Mouse (Mus musculus) liver, embryonic 15.5 days (tissue): Measurements from ENCODE around the gene Sgpl1. TPM values are rescaled to one million over a fixed set of nuclear protein-coding genes. Genes with fewer than 3 reads are reported as not detected.
"Not testable (repeated sequence)": the region's sequence is repeated elsewhere in the genome, so short reads cannot be mapped to it uniquely, and the experiment has no call there.

ENCODE experiments used
- ATAC-seq: fragments of 200-750 bp; cut with Nextera tagmentation; 2 replicates; pipeline ENCODE4 v1.8.0; 2017; ENCODE audit warnings: moderate number of reproducible peaks, mild to moderate bottlenecking, moderate library complexity; ENCODE audit not compliant: insufficient read depth
- H3K27ac ChIP-seq: fragments of 300-500 bp; sonication (generic); replicated peaks from 2 replicates; pipeline ENCODE4 v1.5.1; 2015; ENCODE audit warnings: mild to moderate bottlenecking, inconsistent platforms
- H3K27me3 ChIP-seq: fragments of 300-500 bp; sonication (generic); 2 replicates; pipeline ENCODE4 v1.6.1; 2015; ENCODE audit warnings: mild to moderate bottlenecking, inconsistent platforms
- H3K36me3 ChIP-seq: fragments of 300-500 bp; sonication (generic); replicated peaks from 2 replicates; pipeline ENCODE4 v1.6.1; 2015; ENCODE audit warnings: moderate library complexity, mild to moderate bottlenecking, inconsistent platforms
- H3K4me1 ChIP-seq: fragments of 300-500 bp; sonication (generic); replicated peaks from 2 replicates; pipeline ENCODE4 v1.6.1; 2015; ENCODE audit warnings: inconsistent platforms
- H3K4me2 ChIP-seq: fragments of 300-500 bp; sonication (generic); 2 replicates; pipeline ENCODE4 v1.6.1; 2015; ENCODE audit warnings: moderate library complexity, mild to moderate bottlenecking, inconsistent platforms
- H3K4me3 ChIP-seq: fragments of 300-500 bp; sonication (generic); replicated peaks from 2 replicates; pipeline ENCODE4 v1.5.1; 2015; ENCODE audit warnings: mild to moderate bottlenecking, inconsistent platforms
- H3K9ac ChIP-seq: fragments of 300-500 bp; sonication (generic); 2 replicates; pipeline ENCODE4 v1.6.1; 2015; ENCODE audit warnings: moderate library complexity, mild to moderate bottlenecking, inconsistent platforms
- H3K9me3 ChIP-seq: fragments of 300-500 bp; sonication (generic); replicated peaks from 2 replicates; pipeline ENCODE4 v1.6.1; 2016; ENCODE audit warnings: inconsistent platforms
- WGBS: fragments of 180-500 bp; shearing (Covaris S2); methylation state at CpG from one replicate; pipeline ENCODE4 v1.1.7; 2015; ENCODE audit warnings: mixed read lengths; ENCODE audit not compliant: insufficient replicate concordance; 5-methylcytosine and 5-hydroxymethylcytosine counted together
- polyA plus RNA-seq: library from polyadenylated mRNA; unstranded; fragments of >200 nt; fragmentation: Nextera tagmentation; extraction: Ambion mirVana; gene quantifications from 2 replicates; pipeline ENCODE4 v1.2.1, GENCODE M21; 2015

Sgpl1 gene
- polyA plus RNA-seq, 1 experiment from 2014 or later, result 17.8 TPM

DNA sequence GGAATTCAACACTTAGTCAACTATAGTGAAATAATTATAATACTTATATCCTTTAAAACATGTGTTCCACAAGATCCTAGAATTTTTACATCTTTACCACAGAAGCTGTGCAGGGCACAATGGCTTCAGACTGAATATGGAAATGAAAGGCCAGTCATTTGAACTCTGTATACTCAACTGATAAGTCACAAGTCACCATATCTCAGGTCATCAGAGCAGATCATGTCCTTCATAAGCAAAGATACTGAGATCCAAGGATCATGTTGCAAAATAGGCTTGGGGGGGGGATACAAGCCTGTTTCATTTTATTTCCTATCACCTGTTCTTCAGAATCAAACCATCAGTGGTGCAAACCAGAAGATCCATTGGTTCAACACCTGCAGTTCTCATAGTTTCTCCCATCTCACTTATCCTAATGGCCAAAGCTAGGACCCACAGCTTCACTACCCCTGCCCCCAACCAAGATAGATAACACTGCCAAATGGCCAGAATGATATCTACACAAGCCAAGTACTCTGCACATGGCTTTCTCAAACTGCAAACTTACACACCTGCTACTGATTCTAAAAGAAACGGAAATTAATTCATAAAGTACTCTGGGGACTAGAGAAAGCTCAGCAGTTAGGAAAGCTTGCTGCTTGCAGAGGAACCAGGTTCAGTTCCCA, 18.7 kb downstream of the Sgpl1 start:
- Histone ChIP-seq H3K4me3 (no peak overlapping the region), H3K4me1 (peaks cover 29% of the 10 kb centered on the region), H3K36me3 (no peaks in the 10 kb centered on the region), H3K27ac (peak overlapping the region; percentile 22), H3K27me3 (no peaks in the 10 kb centered on the region), H3K4me2 (no peak overlapping the region), H3K9me3 (no peaks in the 10 kb centered on the region), H3K9ac (no peak overlapping the region)
- peak; percentile 33; the same call in 1 of the 2 replicates for ATAC-seq
- 57% methylated on average over 1 of the region's 1 CpGs for WGBS

- Histone ChIP-seq H3K4me1 (peaks cover 60% of the 10 kb centered on the region), H3K9ac (no peak overlapping the region), H3K27me3 (no peaks in the 10 kb centered on the region), H3K27ac (peak overlapping the region; percentile 93), H3K4me2 (peak overlapping the region; percentile 48), H3K4me3 (no peak overlapping the region), H3K9me3 (no peaks in the 10 kb centered on the region), H3K36me3 (peaks cover 5% of the 10 kb centered on the region; the same call in 1 of the 2 replicates)
- 34% methylated on average over 2 of the region's 2 CpGs for WGBS
- ATAC-seq, result no peak
Observed at GRCm38 (mm10) chr10:61124462-61124861, 23.0 kb downstream of the Sgpl1 start.

- Histone ChIP-seq H3K4me3 (peak overlapping the region; percentile 23), H3K9me3 (no peaks in the 10 kb centered on the region), H3K27me3 (no peaks in the 10 kb centered on the region), H3K36me3 (peaks cover 9% of the 10 kb centered on the region), H3K9ac (no peak overlapping the region; the same call in 1 of the 2 replicates), H3K27ac (peak overlapping the region; percentile 93), H3K4me2 (peak overlapping the region; percentile 48), H3K4me1 (peaks cover 52% of the 10 kb centered on the region)
- peak; percentile 98 for ATAC-seq
- 36% methylated on average over 3 of the region's 3 CpGs for WGBS
Observed at GRCm38 (mm10) chr10:61123276-61123913, 24.1 kb downstream of the Sgpl1 start.

DNA sequence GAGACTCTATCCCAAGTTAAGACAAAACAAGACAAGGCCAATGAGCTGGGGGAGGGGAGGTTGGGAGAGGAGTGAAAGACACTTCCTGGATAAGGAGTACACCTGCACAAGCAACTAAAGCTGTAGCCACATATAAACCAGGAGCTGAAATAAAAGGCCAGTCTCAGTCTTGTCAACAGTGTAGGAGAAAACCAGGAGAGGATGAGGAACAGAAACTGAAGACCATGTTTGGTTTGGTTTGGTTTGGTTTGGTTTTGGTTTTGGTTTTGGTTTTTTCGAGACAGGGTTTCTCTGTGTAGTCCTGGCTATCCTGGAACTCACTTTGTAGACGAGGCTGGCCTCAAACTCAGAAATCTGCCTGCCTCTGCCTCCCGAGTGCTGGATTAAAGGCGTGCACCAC, 25.8 kb downstream of the Sgpl1 start:
- WGBS, result 74% methylated on average over 4 of the region's 4 CpGs
- Histone ChIP-seq H3K4me2 (peak overlapping the region; percentile 48), H3K27ac (peak overlapping the region; percentile 93), H3K36me3 (peaks cover 16% of the 10 kb centered on the region), H3K4me1 (peaks cover 52% of the 10 kb centered on the region)
- H3K9me3 ChIP-seq, ATAC-seq, H3K4me3 ChIP-seq, H3K9ac ChIP-seq, H3K27me3 ChIP-seq: not testable (repeated sequence)

GRCm38 (mm10) chr10:61114246-61114720, 33.2 kb downstream of the Sgpl1 start:
- H3K4me3 ChIP-seq, result no peak overlapping the region
- H3K27ac ChIP-seq, result no peak overlapping the region
- no peaks in the 10 kb centered on the region for H3K27me3 ChIP-seq
- no peak overlapping the region for H3K4me2 ChIP-seq
- no peak overlapping the region for H3K9ac ChIP-seq
- WGBS, result 81% methylated on average over 2 of the region's 2 CpGs
- peaks cover 59% of the 10 kb centered on the region for H3K36me3 ChIP-seq
- no peaks in the 10 kb centered on the region for H3K9me3 ChIP-seq
- ATAC-seq, result no peak
- no peaks in the 10 kb centered on the region; the same call in none of the 2 replicates for H3K4me1 ChIP-seq

GRCm38 (mm10) chr10:61103564-61104114, 43.9 kb downstream of the Sgpl1 start:
- H3K4me1 ChIP-seq, result no peaks in the 10 kb centered on the region
- no peak for ATAC-seq
- H3K27ac ChIP-seq, result no peak overlapping the region
- 73% methylated on average over 3 of the region's 3 CpGs for WGBS
- no peaks in the 10 kb centered on the region for H3K9me3 ChIP-seq
- no peak overlapping the region for H3K4me3 ChIP-seq
- no peak overlapping the region for H3K4me2 ChIP-seq
- peaks cover 94% of the 10 kb centered on the region for H3K36me3 ChIP-seq
- no peaks in the 10 kb centered on the region for H3K27me3 ChIP-seq
- H3K9ac ChIP-seq, result no peak overlapping the region

GRCm38 (mm10) chr10:61091866-61092265, 55.6 kb downstream of the Sgpl1 start:
- no peak for ATAC-seq
- Histone ChIP-seq H3K9ac (no peak overlapping the region), H3K36me3 (peaks cover 13% of the 10 kb centered on the region; the same call in 1 of the 2 replicates), H3K27me3 (no peaks in the 10 kb centered on the region), H3K4me1 (peaks cover 28% of the 10 kb centered on the region), H3K27ac (no peak overlapping the region), H3K9me3 (no peaks in the 10 kb centered on the region), H3K4me3 (no peak overlapping the region), H3K4me2 (no peak overlapping the region)
- WGBS, result 68% methylated on average over 6 of the region's 6 CpGs

DNA sequence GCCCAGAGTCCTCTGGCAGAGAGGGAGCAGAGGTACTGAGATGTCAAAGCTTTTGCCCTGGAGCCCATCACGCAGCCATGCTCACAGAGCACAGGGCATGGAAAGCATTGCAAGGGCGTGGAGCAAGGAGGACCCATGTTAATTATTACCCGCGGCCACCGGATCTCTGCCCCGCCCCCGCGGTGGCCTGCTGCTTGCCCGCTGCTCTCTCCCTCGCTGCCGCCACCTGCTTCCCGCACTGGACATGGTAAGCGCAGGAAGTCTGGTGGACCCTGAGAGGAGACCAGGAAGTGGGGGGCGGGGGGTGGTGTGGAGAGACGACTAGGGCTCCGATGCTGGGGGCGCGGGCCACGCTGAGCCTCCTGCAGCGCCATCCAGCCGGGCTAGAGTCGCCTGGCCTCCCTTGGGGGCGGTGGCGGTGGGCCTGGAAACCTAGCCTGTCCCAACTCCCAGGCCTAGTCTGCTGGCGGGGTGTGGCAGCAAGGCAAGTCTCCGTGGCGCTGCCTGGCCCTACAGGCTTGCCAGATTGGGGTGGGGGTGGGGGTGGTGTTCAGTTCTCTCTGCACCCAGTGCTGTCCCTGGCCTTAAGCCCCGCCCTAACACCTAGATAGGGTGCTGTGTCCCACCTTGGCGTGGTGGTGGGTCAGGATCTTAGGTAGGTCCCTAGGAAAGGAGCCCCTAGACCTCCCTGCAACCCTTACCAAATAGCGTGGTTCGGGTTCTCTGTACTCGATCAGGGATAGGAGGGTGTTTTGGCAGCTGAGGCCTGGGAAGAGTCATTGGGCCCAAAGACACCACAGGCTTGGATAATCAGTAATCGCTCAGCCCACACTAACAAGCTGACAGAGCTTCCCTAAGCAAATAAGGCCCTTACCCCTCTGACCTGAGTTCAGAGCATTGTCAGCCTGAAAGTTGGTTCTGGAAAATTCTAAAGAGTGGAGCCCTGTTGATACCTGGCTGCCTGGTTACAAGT, 58.0 kb downstream of the Sgpl1 start, which contains the start of gene Pcbd1:
TSS of gene Pcbd1 (plus strand) at position 162 of the 973 bp plus-strand sequence.
- peaks cover 13% of the 10 kb centered on the region; the same call in 1 of the 2 replicates for H3K36me3 ChIP-seq
- H3K9ac ChIP-seq, result peak within 1 kb of the TSS; percentile 63
- peak within 1 kb of the TSS; percentile 84 for H3K4me2 ChIP-seq
- peak within 1 kb of the TSS; percentile 59 for H3K4me3 ChIP-seq
- peak; percentile 72 for ATAC-seq
- no peaks in the 10 kb centered on the region for H3K27me3 ChIP-seq
- H3K4me1 ChIP-seq, result peaks cover 28% of the 10 kb centered on the region
- WGBS, result 8% methylated on average over 33 of the region's 33 CpGs
- peak within 1 kb of the TSS; percentile 84 for H3K27ac ChIP-seq
- H3K9me3 ChIP-seq, result no peaks in the 10 kb centered on the region

- Histone ChIP-seq H3K9me3 (no peaks in the 10 kb centered on the region), H3K36me3 (peaks cover 7% of the 10 kb centered on the region; the same call in 1 of the 2 replicates), H3K27me3 (no peaks in the 10 kb centered on the region), H3K27ac (no peak overlapping the region), H3K4me2 (no peak overlapping the region), H3K4me1 (peaks cover 28% of the 10 kb centered on the region), H3K4me3 (no peak overlapping the region), H3K9ac (no peak overlapping the region)
- WGBS, result 82% methylated on average over 3 of the region's 3 CpGs
- ATAC-seq, result no peak
Observed at GRCm38 (mm10) chr10:61088468-61088867, 59.0 kb downstream of the Sgpl1 start.

DNA sequence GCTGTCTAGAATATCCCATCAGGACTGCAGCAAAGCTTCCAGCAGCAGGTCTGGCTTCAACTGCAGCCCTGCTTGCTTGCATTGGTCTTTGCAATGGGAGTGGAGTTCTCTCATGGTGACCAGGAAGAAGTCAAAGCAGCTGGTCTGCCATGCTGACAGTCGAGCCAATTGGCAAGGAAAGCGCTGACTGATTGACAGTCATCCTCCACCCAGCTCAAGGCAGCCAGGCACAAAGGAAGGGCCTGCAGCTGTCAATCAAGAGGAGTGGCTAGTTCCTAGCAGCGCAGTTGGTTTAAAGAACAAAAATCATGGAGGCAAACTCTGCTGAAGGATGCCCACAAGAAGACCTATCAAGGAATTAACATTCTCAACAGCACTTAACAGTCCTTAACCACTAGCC, 61.0 kb downstream of the Sgpl1 start:
- Histone ChIP-seq H3K36me3 (no peaks in the 10 kb centered on the region), H3K4me2 (no peak overlapping the region), H3K27me3 (no peaks in the 10 kb centered on the region), H3K9ac (no peak overlapping the region), H3K9me3 (no peaks in the 10 kb centered on the region), H3K27ac (no peak overlapping the region), H3K4me3 (no peak overlapping the region), H3K4me1 (peaks cover 23% of the 10 kb centered on the region)
- ATAC-seq, result no peak
- WGBS, result 45% methylated on average over 3 of the region's 3 CpGs
